Mouse (Mus musculus): ENCODE results near the gene Atp10a. TPM values are rescaled to one million over a fixed set of nuclear protein-coding genes. Genes with fewer than 3 reads are reported as not detected.
"Not testable (repeated sequence)": the region's sequence is repeated elsewhere in the genome, so short reads cannot be mapped to it uniquely, and the experiment has no call there.

Gene Atp10a
- polyA plus RNA-seq, 1 experiment = not detected

GRCm38 (mm10) chr7:58786986-58787385 is 131.0 kb downstream of the Atp10a start:
- no peaks in the 10 kb centered on the region for H3K27me3 ChIP-seq (ENCODE audit: control insufficient read depth)
- no peaks in the 10 kb centered on the region for H3K9me3 ChIP-seq (ENCODE audit: control insufficient read depth, low read length)
- H3K4me1 ChIP-seq (ENCODE audit: control insufficient read depth) = no peaks in the 10 kb centered on the region
- TF ChIP-seq TAL1 (IDR thresholded peaks at IDR 0.05; ENCODE audit: low read length) = no peak
- no peak for TF ChIP-seq GATA1 (IDR thresholded peaks at IDR 0.05; ENCODE audit: low read length)
- no peaks in the 10 kb centered on the region for H3K36me3 ChIP-seq (ENCODE audit: control insufficient read depth)
- H3K4me3 ChIP-seq (replicated peaks) = no peak overlapping the region

DNA sequence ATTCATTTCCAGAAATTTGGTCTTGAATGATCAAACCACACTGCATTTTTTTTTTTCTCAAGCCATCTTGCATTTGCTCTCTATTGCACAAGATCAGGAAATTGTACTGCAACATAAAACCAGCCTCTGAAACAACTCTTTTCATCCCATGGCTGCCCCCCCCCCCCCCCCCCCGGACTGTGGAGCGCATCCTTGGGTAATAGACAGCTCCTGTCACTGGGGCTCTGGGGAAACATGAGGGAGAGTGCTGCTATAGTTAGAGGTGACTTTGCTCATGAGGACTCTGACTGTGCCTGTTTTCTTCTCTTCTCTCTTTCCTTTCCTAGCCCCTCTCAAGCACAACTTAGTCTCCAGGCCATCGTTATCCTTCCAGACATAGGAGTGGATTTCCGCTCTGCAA is 131.6 kb downstream of the Atp10a start:
- Histone ChIP-seq H3K27me3 (ENCODE audit: control insufficient read depth) (no peaks in the 10 kb centered on the region), H3K9me3 (ENCODE audit: control insufficient read depth, low read length) (no peaks in the 10 kb centered on the region), H3K36me3 (ENCODE audit: control insufficient read depth) (no peaks in the 10 kb centered on the region), H3K4me3 (replicated peaks) (no peak overlapping the region), H3K4me1 (ENCODE audit: control insufficient read depth) (no peaks in the 10 kb centered on the region)
- TF ChIP-seq TAL1 (IDR thresholded peaks at IDR 0.05; ENCODE audit: low read length) (no peak), GATA1 (IDR thresholded peaks at IDR 0.05; ENCODE audit: low read length) (no peak)

DNA sequence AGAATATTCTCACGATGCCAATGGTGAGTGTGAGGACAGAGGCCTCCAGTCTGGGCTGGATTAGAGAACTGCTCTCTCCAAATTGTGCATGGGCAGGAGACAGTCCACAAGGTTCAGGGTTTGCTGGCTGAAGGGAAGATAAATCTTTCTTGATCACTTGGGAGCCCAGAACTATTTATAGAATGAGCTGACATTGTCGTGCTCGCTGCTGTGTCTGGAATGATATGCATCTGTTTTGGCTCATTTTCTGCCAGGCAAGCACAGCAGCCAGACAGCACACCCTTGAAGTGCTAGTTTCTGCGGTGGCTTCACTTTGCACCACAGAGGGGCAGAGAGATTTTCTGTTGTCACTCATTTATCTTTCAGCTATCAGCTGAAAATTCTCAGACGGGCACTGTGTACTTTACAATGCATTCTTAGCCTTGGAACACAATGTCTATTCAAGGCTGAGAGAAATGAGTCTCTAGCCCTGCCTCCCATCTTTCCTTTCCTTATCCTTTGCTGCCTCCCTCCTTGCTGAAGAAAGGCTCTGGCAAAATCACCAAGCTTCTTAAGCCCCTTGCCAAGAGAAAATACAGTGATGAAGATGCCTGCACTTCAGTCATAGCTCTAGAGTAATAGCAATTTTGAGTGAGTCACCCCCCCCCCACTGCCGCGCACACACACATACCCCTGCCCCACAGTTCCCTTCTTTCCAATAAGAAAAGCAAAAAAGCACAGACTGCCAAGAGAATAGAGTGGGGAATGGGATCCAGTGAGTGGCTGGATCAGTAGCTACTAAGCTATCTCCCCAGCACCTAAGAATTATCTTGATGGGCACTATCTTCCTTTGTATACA is 132.7 kb downstream of the Atp10a start:
- H3K4me1 ChIP-seq (ENCODE audit: control insufficient read depth) = no peaks in the 10 kb centered on the region
- no peaks in the 10 kb centered on the region for H3K27me3 ChIP-seq (ENCODE audit: control insufficient read depth)
- no peaks in the 10 kb centered on the region for H3K9me3 ChIP-seq (ENCODE audit: control insufficient read depth, low read length)
- no peak overlapping the region for H3K4me3 ChIP-seq (replicated peaks)
- H3K36me3 ChIP-seq (ENCODE audit: control insufficient read depth) = no peaks in the 10 kb centered on the region
- no peak for TF ChIP-seq TAL1 (IDR thresholded peaks at IDR 0.05; ENCODE audit: low read length)
- TF ChIP-seq GATA1 (IDR thresholded peaks at IDR 0.05; ENCODE audit: low read length) = no peak

DNA sequence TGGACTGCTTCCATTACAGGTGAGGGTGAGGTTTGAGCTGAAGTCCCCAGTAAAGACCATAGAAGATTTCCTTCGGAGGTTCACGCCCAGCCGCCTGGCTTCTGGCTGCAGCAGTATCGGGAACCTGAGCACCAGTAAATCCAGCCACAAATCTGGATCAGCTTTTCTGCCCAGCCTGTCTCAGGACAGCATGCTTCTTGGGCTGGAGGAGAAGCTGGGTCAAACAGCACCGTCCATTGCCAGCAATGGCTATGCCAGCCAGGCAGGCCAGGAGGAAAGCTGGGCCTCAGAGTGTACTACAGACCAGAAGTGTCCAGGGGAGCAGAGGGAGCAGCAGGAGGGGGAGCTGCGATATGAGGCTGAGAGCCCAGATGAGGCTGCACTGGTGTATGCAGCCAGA is 141.3 kb downstream of the Atp10a start:
- H3K9me3 ChIP-seq (ENCODE audit: control insufficient read depth, low read length) = no peaks in the 10 kb centered on the region
- H3K4me3 ChIP-seq (replicated peaks) = no peak overlapping the region
- H3K36me3 ChIP-seq (ENCODE audit: control insufficient read depth) = no peaks in the 10 kb centered on the region
- no peaks in the 10 kb centered on the region for H3K27me3 ChIP-seq (ENCODE audit: control insufficient read depth)
- no peak for TF ChIP-seq GATA1 (IDR thresholded peaks at IDR 0.05; ENCODE audit: low read length)
- TF ChIP-seq TAL1 (IDR thresholded peaks at IDR 0.05; ENCODE audit: low read length) = no peak
- H3K4me1 ChIP-seq (ENCODE audit: control insufficient read depth) = no peaks in the 10 kb centered on the region

GRCm38 (mm10) chr7:58800916-58801315 is 144.9 kb downstream of the Atp10a start:
- H3K9me3 ChIP-seq (ENCODE audit: control insufficient read depth, low read length) = no peaks in the 10 kb centered on the region
- no peaks in the 10 kb centered on the region for H3K36me3 ChIP-seq (ENCODE audit: control insufficient read depth)
- no peaks in the 10 kb centered on the region for H3K4me1 ChIP-seq (ENCODE audit: control insufficient read depth)
- H3K4me3 ChIP-seq (replicated peaks) = no peak overlapping the region
- H3K27me3 ChIP-seq (ENCODE audit: control insufficient read depth) = no peaks in the 10 kb centered on the region
- TF ChIP-seq TAL1 (IDR thresholded peaks at IDR 0.05; ENCODE audit: low read length) (no peak), GATA1 (IDR thresholded peaks at IDR 0.05; ENCODE audit: low read length) (no peak)

DNA sequence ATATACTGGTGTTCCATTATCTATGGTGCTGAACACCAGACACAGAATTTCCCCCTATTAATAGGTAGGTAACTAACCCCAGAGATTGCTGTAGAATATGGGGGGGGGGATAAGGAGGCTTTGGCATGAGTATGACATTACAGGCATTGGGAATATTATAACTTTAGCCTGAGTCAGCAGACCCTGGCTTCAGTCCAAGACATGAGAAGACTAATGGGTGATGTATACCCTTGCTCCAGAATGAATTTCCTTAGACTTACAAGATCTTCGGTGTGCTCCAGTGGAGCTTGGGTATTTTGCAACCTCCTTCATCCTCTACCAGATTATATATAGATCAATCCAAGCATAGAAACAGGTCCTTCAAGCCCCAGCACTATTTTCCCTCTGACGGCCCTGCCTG is 145.8 kb downstream of the Atp10a start:
- H3K27me3 ChIP-seq (ENCODE audit: control insufficient read depth) = no peaks in the 10 kb centered on the region
- H3K9me3 ChIP-seq (ENCODE audit: control insufficient read depth, low read length) = no peaks in the 10 kb centered on the region
- no peaks in the 10 kb centered on the region for H3K36me3 ChIP-seq (ENCODE audit: control insufficient read depth)
- TF ChIP-seq GATA1 (IDR thresholded peaks at IDR 0.05; ENCODE audit: low read length) = no peak
- no peak for TF ChIP-seq TAL1 (IDR thresholded peaks at IDR 0.05; ENCODE audit: low read length)
- H3K4me1 ChIP-seq (ENCODE audit: control insufficient read depth) = no peaks in the 10 kb centered on the region
- no peak overlapping the region for H3K4me3 ChIP-seq (replicated peaks)

DNA sequence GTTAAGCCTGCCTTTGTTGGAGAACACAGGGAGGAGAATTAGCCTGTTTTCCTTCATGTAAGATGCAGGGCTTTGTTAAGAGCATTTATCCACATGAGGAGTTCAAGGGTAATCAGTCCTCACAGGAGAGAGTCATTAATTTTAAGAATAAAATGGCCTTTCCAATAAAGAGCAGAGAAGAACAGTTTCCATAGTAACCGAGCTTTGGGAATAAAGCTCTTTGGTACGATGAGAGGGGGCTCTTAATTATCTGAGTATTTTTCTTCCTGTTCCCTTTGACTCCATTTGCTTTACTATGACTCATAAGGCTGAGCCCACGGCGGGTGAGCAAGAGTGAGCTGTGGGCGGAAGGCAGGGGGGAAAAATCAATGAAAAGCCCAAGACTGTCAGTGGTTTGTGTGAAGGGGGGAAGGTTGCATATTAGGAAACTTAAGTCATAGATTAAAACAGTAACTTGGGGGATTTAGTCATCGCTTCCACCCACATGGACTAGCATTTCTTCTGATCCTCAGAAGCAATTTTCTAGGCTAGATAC is 166.2 kb downstream of the Atp10a start:
- TF ChIP-seq GATA1 (IDR thresholded peaks at IDR 0.05; ENCODE audit: low read length) (no peak), TAL1 (IDR thresholded peaks at IDR 0.05; ENCODE audit: low read length) (no peak)
- Histone ChIP-seq H3K4me3 (replicated peaks) (no peak overlapping the region), H3K9me3 (ENCODE audit: control insufficient read depth, low read length) (no peaks in the 10 kb centered on the region), H3K4me1 (ENCODE audit: control insufficient read depth) (no peaks in the 10 kb centered on the region), H3K27me3 (ENCODE audit: control insufficient read depth) (no peaks in the 10 kb centered on the region), H3K36me3 (ENCODE audit: control insufficient read depth) (no peaks in the 10 kb centered on the region)

DNA sequence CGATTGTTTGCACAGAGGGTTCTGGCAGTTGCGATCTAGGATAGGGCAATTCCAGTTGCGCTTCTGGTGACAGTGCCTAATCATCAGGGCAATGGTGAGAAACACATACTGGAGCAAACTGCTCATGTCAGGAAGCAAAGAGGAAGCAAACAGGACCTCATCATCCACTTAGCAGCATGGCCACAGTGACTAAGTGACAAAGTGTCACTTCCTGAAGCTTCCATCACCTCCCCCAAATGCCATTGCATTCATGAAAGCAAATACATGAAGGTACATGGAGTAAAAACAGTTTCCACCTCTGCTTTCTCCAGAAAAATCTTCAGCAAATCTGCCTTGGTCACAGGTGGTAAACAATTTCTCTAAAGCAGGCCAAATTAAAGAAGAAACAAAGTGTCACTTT is 168.7 kb downstream of the Atp10a start:
- Histone ChIP-seq H3K4me3 (replicated peaks) (no peak overlapping the region), H3K36me3 (ENCODE audit: control insufficient read depth) (no peaks in the 10 kb centered on the region), H3K9me3 (ENCODE audit: control insufficient read depth, low read length) (no peaks in the 10 kb centered on the region), H3K27me3 (ENCODE audit: control insufficient read depth) (no peaks in the 10 kb centered on the region), H3K4me1 (ENCODE audit: control insufficient read depth) (no peaks in the 10 kb centered on the region)
- TF ChIP-seq GATA1 (IDR thresholded peaks at IDR 0.05; ENCODE audit: low read length) = no peak
- TF ChIP-seq TAL1 (IDR thresholded peaks at IDR 0.05; ENCODE audit: low read length) = no peak

GRCm38 (mm10) chr7:58829111-58829510 is 173.1 kb downstream of the Atp10a start:
- no peak for TF ChIP-seq TAL1 (IDR thresholded peaks at IDR 0.05; ENCODE audit: low read length)
- no peak for TF ChIP-seq GATA1 (IDR thresholded peaks at IDR 0.05; ENCODE audit: low read length)

DNA sequence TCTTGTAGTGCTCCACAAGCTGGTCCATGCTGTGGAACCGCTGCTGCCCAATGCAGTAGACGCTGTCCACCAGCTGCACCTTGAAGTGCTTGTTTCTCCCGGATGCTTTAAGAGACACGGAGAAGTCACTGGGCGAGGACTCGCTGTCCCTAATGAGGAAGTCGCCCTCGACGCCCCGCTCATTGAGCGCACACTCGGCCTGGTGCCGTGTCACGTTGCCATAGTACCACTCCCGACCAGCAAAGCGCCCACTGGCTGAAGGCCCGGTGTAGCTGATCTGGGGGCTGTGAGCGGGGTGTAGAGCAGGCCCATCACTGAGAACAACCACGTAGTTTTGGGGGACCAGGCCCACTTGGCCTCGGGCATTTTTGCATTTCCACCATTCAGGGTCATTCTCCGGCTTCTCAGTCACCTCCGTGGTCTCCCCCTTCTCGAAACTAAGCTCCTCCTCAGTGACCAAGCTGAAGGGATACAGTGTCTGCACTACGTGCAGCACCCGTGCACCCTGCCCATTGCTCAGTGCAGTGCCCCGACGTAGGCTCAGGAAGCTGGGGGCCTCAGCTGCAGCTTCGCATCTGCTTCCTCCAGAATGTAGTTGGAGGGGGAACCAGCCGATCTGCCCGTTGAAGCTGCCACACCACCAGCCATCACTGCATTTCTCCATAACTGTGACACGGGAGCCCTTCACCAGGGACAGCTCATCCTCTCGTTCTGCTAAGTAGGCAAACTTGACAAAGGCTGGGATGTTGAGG is 181.1 kb downstream of the Atp10a start:
- not testable (repeated sequence) for H3K9me3 ChIP-seq (ENCODE audit: control insufficient read depth, low read length); H3K4me1 ChIP-seq (ENCODE audit: control insufficient read depth); H3K4me3 ChIP-seq (replicated peaks); H3K27me3 ChIP-seq (ENCODE audit: control insufficient read depth); H3K36me3 ChIP-seq (ENCODE audit: control insufficient read depth)

More at GRCm38 (mm10) chr7:58829111-58829510, 173.1 kb downstream of the Atp10a start:
- no peaks in the 10 kb centered on the region for H3K27me3 ChIP-seq (ENCODE audit: control insufficient read depth)
- no peaks in the 10 kb centered on the region for H3K36me3 ChIP-seq (ENCODE audit: control insufficient read depth)
- H3K4me1 ChIP-seq (ENCODE audit: control insufficient read depth) = no peaks in the 10 kb centered on the region
- no peak overlapping the region for H3K4me3 ChIP-seq (replicated peaks)
- no peaks in the 10 kb centered on the region for H3K9me3 ChIP-seq (ENCODE audit: control insufficient read depth, low read length)

Measured in erythroblast, embryonic 14.5 days (primary cell).